Mouse (Mus musculus) kidney, adult 2 months (tissue): Measurements from ENCODE around the gene Ergic2. TPM values are rescaled to one million over a fixed set of nuclear protein-coding genes. Genes with fewer than 3 reads are reported as not detected.

ENCODE experiments used
- DNase-seq: peaks from one replicate; pipeline ENCODE4 v3.0.0; 2021
- H3K27ac ChIP-seq: fragments of 200-500 bp; 2 replicates; pipeline ENCODE4 v1.5.1; 2012; ENCODE audit warnings: low read depth, low read length, control low read depth, inconsistent platforms; ENCODE audit not compliant: insufficient read depth
- H3K27me3 ChIP-seq: fragments of 200-500 bp; replicated peaks from 2 replicates; pipeline ENCODE4 v1.6.1; 2012; ENCODE audit warnings: mild to moderate bottlenecking, moderate library complexity, low read length, inconsistent platforms; ENCODE audit not compliant: control insufficient read depth, insufficient read depth
- H3K36me3 ChIP-seq: fragments of 200-500 bp; 2 replicates; pipeline ENCODE4 v1.6.1; 2012; ENCODE audit warnings: mild to moderate bottlenecking, moderate library complexity, low read length, inconsistent platforms; ENCODE audit not compliant: control insufficient read depth, insufficient read depth
- H3K4me1 ChIP-seq: fragments of 200-500 bp; 2 replicates; pipeline ENCODE4 v1.6.1; 2011; ENCODE audit warnings: low read length; ENCODE audit not compliant: control insufficient read depth, insufficient read depth
- H3K4me3 ChIP-seq: fragments of 200-500 bp; 2 replicates; pipeline ENCODE4 v1.5.1; 2011; ENCODE audit warnings: mild to moderate bottlenecking, low read depth, low read length, control low read depth; ENCODE audit not compliant: insufficient read depth
- CTCF ChIP-seq: fragments of 200-500 bp; conservative IDR thresholded peaks from 2 replicates; pipeline ENCODE4 v1.5.1; 2011; ENCODE audit warnings: low read depth, mild to moderate bottlenecking, control low read depth, low read length, moderate library complexity, mixed read lengths; ENCODE audit not compliant: insufficient read depth, insufficient read length
- POLR2A ChIP-seq: fragments of 200-500 bp; IDR thresholded peaks from one replicate; pipeline ENCODE4 v1.6.1; 2011; ENCODE audit warnings: low read depth, low read length, control low read depth
- WGBS: fragments of 180-500 bp; shearing (Covaris S2); methylation state at CpG from one replicate; pipeline ENCODE4 v1.1.7; 2018; 5-methylcytosine and 5-hydroxymethylcytosine counted together
- polyA plus RNA-seq: library from polyadenylated mRNA; depleted of rRNA; stranded (reverse); fragments of >200 nt; gene quantifications from 2 replicates; pipeline ENCODE4 v1.2.3, GENCODE M21; 2012

Gene Ergic2
- polyA plus RNA-seq, 1 experiment = 40.2 TPM

- no peak for DNase-seq
- H3K4me3 ChIP-seq = peak overlapping the region; percentile 93
Observed at GRCm38 (mm10) chr6:148211391-148211876, 740 bp downstream of the Ergic2 start.

GRCm38 (mm10) chr6:148207522-148207921, 4.7 kb downstream of the Ergic2 start:
- Histone ChIP-seq H3K27ac (no peak overlapping the region), H3K4me1 (no peaks in the 10 kb centered on the region; the same call in none of the 2 replicates), H3K36me3 (peaks cover 4% of the 10 kb centered on the region), H3K4me3 (no peak overlapping the region), H3K27me3 (no peaks in the 10 kb centered on the region)
- 55% methylated on average over 1 of the region's 1 CpGs for WGBS
- no peak for DNase-seq
- TF ChIP-seq POLR2A (no peak), CTCF (no peak)

More at GRCm38 (mm10) chr6:148211391-148211876, 740 bp downstream of the Ergic2 start:
- WGBS = under 1% methylated on average over 51 of the region's 51 CpGs
- peaks cover 3% of the 10 kb centered on the region for H3K4me1 ChIP-seq
- no peak overlapping the region; the same call in 1 of the 2 replicates for H3K27ac ChIP-seq
- TF ChIP-seq POLR2A = no peak
- TF ChIP-seq CTCF = no peak
- no peaks in the 10 kb centered on the region for H3K36me3 ChIP-seq
- H3K27me3 ChIP-seq = no peaks in the 10 kb centered on the region

GRCm38 (mm10) chr6:148205134-148205533, 7.0 kb downstream of the Ergic2 start:
- Histone ChIP-seq H3K4me1 (no peaks in the 10 kb centered on the region), H3K4me3 (no peak overlapping the region), H3K27ac (no peak overlapping the region), H3K27me3 (no peaks in the 10 kb centered on the region), H3K36me3 (peaks cover 7% of the 10 kb centered on the region)
- WGBS = 67% methylated on average over 1 of the region's 1 CpGs
- TF ChIP-seq POLR2A (no peak), CTCF (no peak)
- no peak for DNase-seq

- H3K4me3 ChIP-seq = no peak overlapping the region
- no peaks in the 10 kb centered on the region for H3K27me3 ChIP-seq
- peaks cover 5% of the 10 kb centered on the region; the same call in 1 of the 2 replicates for H3K4me1 ChIP-seq
- DNase-seq = no peak
- TF ChIP-seq POLR2A (no peak), CTCF (no peak)
- H3K27ac ChIP-seq = peak overlapping the region; percentile 59
- H3K36me3 ChIP-seq = peaks cover 14% of the 10 kb centered on the region
- 64% methylated on average over 3 of the region's 3 CpGs for WGBS
Observed at GRCm38 (mm10) chr6:148199729-148200128, 12.4 kb downstream of the Ergic2 start.

GRCm38 (mm10) chr6:148199177-148199576, 13.0 kb downstream of the Ergic2 start:
- no peak for TF ChIP-seq POLR2A
- no peak for TF ChIP-seq CTCF
- H3K27me3 ChIP-seq = no peaks in the 10 kb centered on the region
- peaks cover 8% of the 10 kb centered on the region; the same call in 1 of the 2 replicates for H3K4me1 ChIP-seq
- no peak overlapping the region for H3K27ac ChIP-seq
- WGBS = 37% methylated on average over 2 of the region's 2 CpGs
- DNase-seq = peak; percentile 20
- peaks cover 14% of the 10 kb centered on the region for H3K36me3 ChIP-seq
- H3K4me3 ChIP-seq = no peak overlapping the region

- Histone ChIP-seq H3K4me1 (peaks cover 4% of the 10 kb centered on the region; the same call in 1 of the 2 replicates), H3K27me3 (no peaks in the 10 kb centered on the region), H3K27ac (peak overlapping the region; percentile 76), H3K36me3 (peaks cover 8% of the 10 kb centered on the region; the same call in 1 of the 2 replicates), H3K4me3 (no peak overlapping the region)
- TF ChIP-seq POLR2A (no peak), CTCF (no peak)
- peak; percentile 85 for DNase-seq
- 54% methylated on average over 6 of the region's 6 CpGs for WGBS
Observed at GRCm38 (mm10) chr6:148193972-148194701, 18.0 kb downstream of the Ergic2 start.

GRCm38 (mm10) chr6:148185694-148186093, 26.5 kb downstream of the Ergic2 start:
- Histone ChIP-seq H3K27me3 (no peaks in the 10 kb centered on the region), H3K4me1 (0 out of 2 replicates have a peak, but pooled peaks cover 2% of the 10 kb centered on the region), H3K27ac (no peak overlapping the region; the same call in 1 of the 2 replicates), H3K4me3 (no peak overlapping the region), H3K36me3 (peaks cover 16% of the 10 kb centered on the region)
- TF ChIP-seq POLR2A (no peak), CTCF (no peak)
- 73% methylated on average over 1 of the region's 1 CpGs for WGBS
- DNase-seq = peak; percentile 44
